Comparison of ENCODE assay signal across 8 mouse cellular contexts in the genomic region with DNA sequence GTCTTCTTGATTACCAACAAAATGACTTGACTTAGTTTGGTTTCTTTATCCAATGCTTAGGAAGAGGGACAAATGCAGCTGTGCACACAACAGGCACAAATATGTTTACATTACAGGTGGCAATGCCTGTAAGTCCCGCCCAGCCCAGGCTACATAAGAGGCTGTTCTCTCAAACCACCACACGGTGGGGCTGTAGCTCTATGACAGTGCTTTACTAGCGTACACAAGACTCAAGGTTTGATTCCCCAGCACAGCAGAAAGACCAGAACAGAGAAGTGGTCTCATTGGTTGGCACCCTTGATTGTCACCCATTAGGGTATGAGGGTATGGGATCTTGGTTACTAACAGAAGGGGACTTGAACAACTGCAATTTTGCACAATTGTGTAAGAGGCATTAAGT. TPM values are rescaled to one million over a fixed set of nuclear protein-coding genes. Genes with fewer than 3 reads are reported as not detected.
DNase-seq lines count a peak whose midpoint lies in the region; ATAC-seq lines count a peak whose summit lies in the region.
"Had no signal": no experiment of that assay in that cellular context is flagged by ENCODE, and none has a peak within 500 bp of the region (broad histone marks: within the 10 kb centered on the region; RNA-seq: fewer than 3 reads in every experiment).

No protein-coding gene starts in this region.

- H3K4me3 ChIP-seq in forebrain, embryonic 11.5 days (ENCODE audit: low read depth, low read length), result no peak overlapping the region
- peak overlapping the region; percentile 15 for H3K4me3 ChIP-seq in megakaryocyte, embryonic 14.5 days (replicated peaks)

- ATAC-seq in forebrain, embryonic 11.5 days (replicated peaks; ENCODE audit: low FRiP score), result 0 out of 2 replicates have a peak, but pooled peaks have one; percentile 67

- H3K4me1 ChIP-seq in forebrain, embryonic 11.5 days (replicated peaks; ENCODE audit: control insufficient read depth, insufficient read depth, low read length), result no peaks in the 10 kb centered on the region
- peaks cover 11% of the 10 kb centered on the region for H3K4me1 ChIP-seq in megakaryocyte, embryonic 14.5 days

- no peak overlapping the region for H3K4me2 ChIP-seq in forebrain, embryonic 11.5 days (ENCODE audit: low read depth, low read length, severe bottlenecking)

- H3K27me3 ChIP-seq in forebrain, embryonic 11.5 days (ENCODE audit: control insufficient read depth, insufficient read depth, low read length), result no peaks in the 10 kb centered on the region
- no peaks in the 10 kb centered on the region for H3K27me3 ChIP-seq in megakaryocyte, embryonic 14.5 days (replicated peaks)

- 8% methylated on average over 3 of the region's 3 CpGs for WGBS in forebrain, embryonic 11.5 days

- no peak overlapping the region for H3K9ac ChIP-seq in forebrain, embryonic 11.5 days (ENCODE audit: low read length)

- no peaks in the 10 kb centered on the region for H3K9me3 ChIP-seq in forebrain, embryonic 11.5 days (ENCODE audit: control insufficient read depth, low read length)
- H3K9me3 ChIP-seq in megakaryocyte, embryonic 14.5 days, result no peaks in the 10 kb centered on the region

- H3K36me3 ChIP-seq in forebrain, embryonic 11.5 days (ENCODE audit: control insufficient read depth, insufficient read depth, low read length), result no peaks in the 10 kb centered on the region
- peaks cover under 1% of the 10 kb centered on the region for H3K36me3 ChIP-seq in megakaryocyte, embryonic 14.5 days (replicated peaks; ENCODE audit: low read length)

- H3K27ac ChIP-seq in forebrain, embryonic 11.5 days (ENCODE audit: low read depth, low read length), result no peak overlapping the region

- DNase-seq in NIH3T3 (ENCODE audit: low read depth), result peak; percentile 82
- DNase-seq in c-Kit-negative CD71-positive TER-119-positive erythroid progenitor cells, embryonic 14.5 days (ENCODE audit: low read depth, low spot score), result peak; percentile 70
- DNase-seq in forebrain, embryonic 11.5 days (ENCODE audit: low spot score), result peak; percentile 82
- peak; percentile 61 for DNase-seq in heart, postnatal 4 days
- DNase-seq in layer of hippocampus, postnatal 36 days, result peak; percentile 37 to 50
- DNase-seq in right cerebral cortex, postnatal 14 days, result peak; percentile 65

RNA-seq across cellular contexts. Expression of a gene that starts 55.7 kb away (rescaled TPM):
- polyA plus RNA-seq in forebrain, embryonic 11.5 days (2014; fragmentation: Nextera tagmentation; extraction: Ambion mirVana), result not detected in 2 replicates
- not detected for total RNA-seq in heart, postnatal 4 days (2021)
- not detected for total RNA-seq in layer of hippocampus, postnatal 36 days (2021)
- polyA plus RNA-seq in megakaryocyte, embryonic 14.5 days (2012; ENCODE audit: insufficient read depth, low replicate concordance), result not detected in 2 replicates
- total RNA-seq: left cerebral cortex, adult 8-10 months had no signal
